Mouse (Mus musculus): Measurements from ENCODE around the gene Ppl. TPM values are rescaled to one million over a fixed set of nuclear protein-coding genes. Genes with fewer than 3 reads are reported as not detected.

The Ppl gene
- polyA plus RNA-seq, 1 experiment from 2014 or later = 3.7 TPM

GRCm38 (mm10) chr16:5130196-5130595, 2.0 kb downstream of the Ppl start:
- DNase-seq (no peak), ATAC-seq (ENCODE audit: insufficient read depth) (no peak)
- no peak overlapping the region for H3K9ac ChIP-seq
- H3K27ac ChIP-seq (ENCODE audit: low read depth) = no peak overlapping the region
- peaks cover 7% of the 10 kb centered on the region; the same call in 1 of the 2 replicates for H3K4me1 ChIP-seq (ENCODE audit: insufficient read depth)
- H3K36me3 ChIP-seq (ENCODE audit: insufficient read depth) = no peaks in the 10 kb centered on the region
- no peak for TF ChIP-seq CTCF (IDR thresholded peaks at IDR 0.05; ENCODE audit: low read depth)
- no peaks in the 10 kb centered on the region for H3K9me3 ChIP-seq (ENCODE audit: low read depth, low read length)
- H3K4me2 ChIP-seq = no peak overlapping the region
- H3K27me3 ChIP-seq (ENCODE audit: insufficient read depth, low read length) = peaks cover 43% of the 10 kb centered on the region
- H3K4me3 ChIP-seq (ENCODE audit: low read depth, low read length) = no peak overlapping the region
- WGBS = 45% methylated on average over 2 of the region's 2 CpGs

GRCm38 (mm10) chr16:5123476-5123875, 8.7 kb downstream of the Ppl start:
- no peak overlapping the region for H3K27ac ChIP-seq (ENCODE audit: low read depth)
- H3K9me3 ChIP-seq (ENCODE audit: low read depth, low read length) = no peaks in the 10 kb centered on the region
- no peaks in the 10 kb centered on the region for H3K27me3 ChIP-seq (ENCODE audit: insufficient read depth, low read length)
- DNase-seq = no peak
- H3K4me2 ChIP-seq = no peak overlapping the region
- H3K4me1 ChIP-seq (ENCODE audit: insufficient read depth) = no peaks in the 10 kb centered on the region
- H3K36me3 ChIP-seq (ENCODE audit: insufficient read depth) = no peaks in the 10 kb centered on the region
- no peak for ATAC-seq (ENCODE audit: insufficient read depth)
- 48% methylated on average over 6 of the region's 6 CpGs for WGBS
- H3K9ac ChIP-seq = no peak overlapping the region
- TF ChIP-seq CTCF (IDR thresholded peaks at IDR 0.05; ENCODE audit: low read depth) = no peak
- H3K4me3 ChIP-seq (ENCODE audit: low read depth, low read length) = no peak overlapping the region

DNA sequence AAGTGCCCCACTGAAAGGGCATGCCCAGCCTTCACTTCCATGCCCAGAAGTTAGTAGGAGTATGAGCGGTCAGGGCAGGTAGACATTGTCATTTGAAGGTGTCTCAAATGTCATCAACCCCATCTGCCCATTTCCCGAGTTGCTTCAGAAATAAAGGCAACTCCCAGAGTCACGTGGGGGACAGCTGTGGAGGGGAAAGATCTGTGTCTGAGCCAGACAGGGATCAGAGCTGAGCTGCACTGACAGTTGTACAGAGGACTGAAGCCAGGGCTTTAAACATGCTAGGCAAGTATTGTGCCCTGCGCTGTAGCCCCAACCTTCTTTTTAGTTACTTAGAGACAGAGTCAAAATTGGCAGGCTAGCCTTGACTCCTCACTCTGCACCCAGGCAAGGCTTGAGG, 12.4 kb downstream of the Ppl start:
- 72% methylated on average over 4 of the region's 4 CpGs for WGBS
- Histone ChIP-seq H3K9ac (no peak overlapping the region), H3K4me3 (ENCODE audit: low read depth, low read length) (no peak overlapping the region), H3K36me3 (ENCODE audit: insufficient read depth) (no peaks in the 10 kb centered on the region), H3K4me2 (no peak overlapping the region), H3K27ac (ENCODE audit: low read depth) (no peak overlapping the region), H3K27me3 (ENCODE audit: insufficient read depth, low read length) (no peaks in the 10 kb centered on the region), H3K4me1 (ENCODE audit: insufficient read depth) (no peaks in the 10 kb centered on the region), H3K9me3 (ENCODE audit: low read depth, low read length) (no peaks in the 10 kb centered on the region)
- DNase-seq (no peak), ATAC-seq (ENCODE audit: insufficient read depth) (no peak)
- no peak for TF ChIP-seq CTCF (IDR thresholded peaks at IDR 0.05; ENCODE audit: low read depth)

- no peak overlapping the region for H3K4me3 ChIP-seq (ENCODE audit: low read depth, low read length)
- ATAC-seq (ENCODE audit: insufficient read depth) = no peak
- no peaks in the 10 kb centered on the region for H3K27me3 ChIP-seq (ENCODE audit: insufficient read depth, low read length)
- no peaks in the 10 kb centered on the region for H3K4me1 ChIP-seq (ENCODE audit: insufficient read depth)
- H3K36me3 ChIP-seq (ENCODE audit: insufficient read depth) = no peaks in the 10 kb centered on the region
- no peaks in the 10 kb centered on the region for H3K9me3 ChIP-seq (ENCODE audit: low read depth, low read length)
- WGBS = 64% methylated on average over 4 of the region's 4 CpGs
- no peak for TF ChIP-seq CTCF (IDR thresholded peaks at IDR 0.05; ENCODE audit: low read depth)
- no peak overlapping the region for H3K27ac ChIP-seq (ENCODE audit: low read depth)
- no peak overlapping the region for H3K4me2 ChIP-seq
- no peak overlapping the region for H3K9ac ChIP-seq
- DNase-seq = no peak
Measured at GRCm38 (mm10) chr16:5119385-5119784, 12.8 kb downstream of the Ppl start.

DNA sequence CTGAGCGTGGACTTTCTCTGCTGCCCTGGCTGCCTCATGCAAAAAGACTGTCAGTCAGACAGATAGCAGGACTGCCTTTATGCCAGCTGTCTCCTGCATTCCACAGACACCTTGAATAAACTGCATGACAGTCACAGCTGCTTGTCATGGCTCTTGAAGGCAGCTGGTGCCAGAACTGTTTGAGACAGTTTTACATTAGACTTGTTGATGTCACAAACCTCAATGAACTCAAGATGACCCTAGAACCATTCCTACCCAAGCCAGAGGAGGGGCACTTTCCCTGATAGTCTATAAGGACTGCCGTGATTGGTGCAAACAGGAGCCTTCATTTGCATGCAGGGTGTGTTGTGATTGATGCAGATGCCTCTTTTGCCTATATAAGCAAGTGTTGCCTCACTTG, 18.6 kb downstream of the Ppl start:
- Histone ChIP-seq H3K9ac (no peak overlapping the region), H3K4me2 (no peak overlapping the region), H3K9me3 (ENCODE audit: low read depth, low read length) (no peaks in the 10 kb centered on the region), H3K27ac (ENCODE audit: low read depth) (no peak overlapping the region), H3K27me3 (ENCODE audit: insufficient read depth, low read length) (no peaks in the 10 kb centered on the region), H3K4me3 (ENCODE audit: low read depth, low read length) (no peak overlapping the region), H3K4me1 (ENCODE audit: insufficient read depth) (no peaks in the 10 kb centered on the region), H3K36me3 (ENCODE audit: insufficient read depth) (no peaks in the 10 kb centered on the region)
- no peak for TF ChIP-seq CTCF (IDR thresholded peaks at IDR 0.05; ENCODE audit: low read depth)
- ATAC-seq (ENCODE audit: insufficient read depth) (no peak), DNase-seq (no peak)
- 48% methylated on average over 2 of the region's 2 CpGs for WGBS

DNA sequence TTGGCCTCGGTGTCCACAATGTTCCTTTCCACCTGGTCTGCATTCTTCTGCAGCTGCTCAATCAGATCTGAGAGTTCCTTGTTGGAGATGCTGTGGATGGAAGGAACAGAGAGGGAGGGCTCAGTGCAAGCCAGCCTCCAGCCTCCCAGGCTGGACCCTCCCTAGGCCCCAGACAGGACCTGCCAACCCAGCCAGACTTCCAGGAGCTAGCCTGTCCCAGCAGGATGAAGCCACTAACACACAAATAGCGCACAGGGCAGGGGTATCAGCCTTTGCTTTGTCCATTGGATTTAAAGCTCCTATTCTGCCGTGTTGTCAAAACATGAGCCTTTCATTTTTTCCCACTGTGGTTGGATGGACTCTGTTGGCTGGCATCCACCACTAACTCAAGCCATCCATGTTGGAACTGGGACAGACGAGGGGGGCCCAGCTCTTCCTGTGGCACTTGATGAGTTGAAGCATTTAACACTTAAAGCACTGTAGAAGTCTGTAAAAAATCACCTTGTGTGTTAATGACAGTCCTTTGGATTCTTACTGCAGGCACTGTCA, 19.1 kb downstream of the Ppl start:
- TF ChIP-seq CTCF (IDR thresholded peaks at IDR 0.05; ENCODE audit: low read depth) = no peak
- Histone ChIP-seq H3K27ac (ENCODE audit: low read depth) (no peak overlapping the region), H3K4me1 (ENCODE audit: insufficient read depth) (no peaks in the 10 kb centered on the region), H3K36me3 (ENCODE audit: insufficient read depth) (no peaks in the 10 kb centered on the region), H3K9me3 (ENCODE audit: low read depth, low read length) (no peaks in the 10 kb centered on the region), H3K4me3 (ENCODE audit: low read depth, low read length) (no peak overlapping the region), H3K4me2 (no peak overlapping the region), H3K27me3 (ENCODE audit: insufficient read depth, low read length) (no peaks in the 10 kb centered on the region), H3K9ac (no peak overlapping the region)
- WGBS = 37% methylated on average over 4 of the region's 4 CpGs
- no peak for DNase-seq
- ATAC-seq (ENCODE audit: insufficient read depth) = no peak

GRCm38 (mm10) chr16:5111021-5111420, 21.2 kb downstream of the Ppl start:
- H3K36me3 ChIP-seq (ENCODE audit: insufficient read depth) = no peaks in the 10 kb centered on the region
- DNase-seq = no peak
- no peak overlapping the region for H3K4me3 ChIP-seq (ENCODE audit: low read depth, low read length)
- TF ChIP-seq CTCF (IDR thresholded peaks at IDR 0.05; ENCODE audit: low read depth) = no peak
- no peaks in the 10 kb centered on the region for H3K9me3 ChIP-seq (ENCODE audit: low read depth, low read length)
- H3K27me3 ChIP-seq (ENCODE audit: insufficient read depth, low read length) = no peaks in the 10 kb centered on the region
- H3K4me1 ChIP-seq (ENCODE audit: insufficient read depth) = no peaks in the 10 kb centered on the region
- H3K4me2 ChIP-seq = no peak overlapping the region
- 82% methylated on average over 3 of the region's 3 CpGs for WGBS
- ATAC-seq (ENCODE audit: insufficient read depth) = no peak
- no peak overlapping the region for H3K9ac ChIP-seq
- H3K27ac ChIP-seq (ENCODE audit: low read depth) = no peak overlapping the region

- Histone ChIP-seq H3K9ac (no peak overlapping the region), H3K4me2 (no peak overlapping the region), H3K27me3 (ENCODE audit: insufficient read depth, low read length) (no peaks in the 10 kb centered on the region), H3K36me3 (ENCODE audit: insufficient read depth) (no peaks in the 10 kb centered on the region), H3K4me1 (ENCODE audit: insufficient read depth) (no peaks in the 10 kb centered on the region), H3K27ac (ENCODE audit: low read depth) (no peak overlapping the region), H3K4me3 (ENCODE audit: low read depth, low read length) (no peak overlapping the region), H3K9me3 (ENCODE audit: low read depth, low read length) (no peaks in the 10 kb centered on the region)
- DNase-seq = no peak
- 61% methylated on average over 7 of the region's 7 CpGs for WGBS
- ATAC-seq (ENCODE audit: insufficient read depth) = no peak
- TF ChIP-seq CTCF (IDR thresholded peaks at IDR 0.05; ENCODE audit: low read depth) = no peak
Measured at GRCm38 (mm10) chr16:5109877-5110276, 22.3 kb downstream of the Ppl start.

Measured in lung, embryonic 14.5 days (tissue).